Mouse (Mus musculus) kidney, embryonic 15.5 days (tissue): Measurements from ENCODE around the gene Lcn6. TPM values are rescaled to one million over a fixed set of nuclear protein-coding genes. Genes with fewer than 3 reads are reported as not detected.
"Not testable (repeated sequence)": the region's sequence is repeated elsewhere in the genome, so short reads cannot be mapped to it uniquely, and the experiment has no call there.

Source experiments
- ATAC-seq: fragments of 200-750 bp; cut with Nextera tagmentation; replicated peaks from 2 replicates; pipeline ENCODE4 v1.8.0; 2017; ENCODE audit warnings: moderate TSS enrichment; ENCODE audit not compliant: low FRiP score
- H3K27ac ChIP-seq: fragments of 300-500 bp; sonication (generic); 2 replicates; pipeline ENCODE4 v1.5.1; 2015; ENCODE audit warnings: mild to moderate bottlenecking, inconsistent platforms
- H3K27me3 ChIP-seq: fragments of 300-500 bp; sonication (generic); 2 replicates; pipeline ENCODE4 v1.6.1; 2015; ENCODE audit warnings: inconsistent platforms
- H3K36me3 ChIP-seq: fragments of 300-500 bp; sonication (generic); 2 replicates; pipeline ENCODE4 v1.6.1; 2015; ENCODE audit warnings: inconsistent platforms
- H3K4me1 ChIP-seq: fragments of 300-500 bp; sonication (generic); 2 replicates; pipeline ENCODE4 v1.6.1; 2015; ENCODE audit warnings: inconsistent platforms
- H3K4me2 ChIP-seq: fragments of 300-500 bp; sonication (generic); 2 replicates; pipeline ENCODE4 v1.6.1; 2015; ENCODE audit warnings: moderate library complexity, mild to moderate bottlenecking, inconsistent platforms
- H3K4me3 ChIP-seq: fragments of 300-500 bp; sonication (generic); replicated peaks from 2 replicates; pipeline ENCODE4 v1.5.1; 2015; ENCODE audit warnings: mild to moderate bottlenecking, inconsistent platforms
- H3K9ac ChIP-seq: fragments of 300-500 bp; sonication (generic); 2 replicates; pipeline ENCODE4 v1.6.1; 2015; ENCODE audit warnings: mild to moderate bottlenecking, inconsistent platforms
- H3K9me3 ChIP-seq: fragments of 300-500 bp; sonication (generic); replicated peaks from 2 replicates; pipeline ENCODE4 v1.6.1; 2016; ENCODE audit warnings: inconsistent platforms
- WGBS: fragments of 180-500 bp; shearing (Covaris S2); methylation state at CpG from one replicate; pipeline ENCODE4 v1.1.7; 2015; ENCODE audit warnings: mixed read lengths; 5-methylcytosine and 5-hydroxymethylcytosine counted together
- polyA plus RNA-seq: library from polyadenylated mRNA; unstranded; fragments of >200 nt; fragmentation: Nextera tagmentation; extraction: Ambion mirVana; gene quantifications from 2 replicates; pipeline ENCODE4 v1.2.1, GENCODE M21; 2015

Lcn6 gene
- polyA plus RNA-seq, 1 experiment from 2014 or later: not detected

DNA sequence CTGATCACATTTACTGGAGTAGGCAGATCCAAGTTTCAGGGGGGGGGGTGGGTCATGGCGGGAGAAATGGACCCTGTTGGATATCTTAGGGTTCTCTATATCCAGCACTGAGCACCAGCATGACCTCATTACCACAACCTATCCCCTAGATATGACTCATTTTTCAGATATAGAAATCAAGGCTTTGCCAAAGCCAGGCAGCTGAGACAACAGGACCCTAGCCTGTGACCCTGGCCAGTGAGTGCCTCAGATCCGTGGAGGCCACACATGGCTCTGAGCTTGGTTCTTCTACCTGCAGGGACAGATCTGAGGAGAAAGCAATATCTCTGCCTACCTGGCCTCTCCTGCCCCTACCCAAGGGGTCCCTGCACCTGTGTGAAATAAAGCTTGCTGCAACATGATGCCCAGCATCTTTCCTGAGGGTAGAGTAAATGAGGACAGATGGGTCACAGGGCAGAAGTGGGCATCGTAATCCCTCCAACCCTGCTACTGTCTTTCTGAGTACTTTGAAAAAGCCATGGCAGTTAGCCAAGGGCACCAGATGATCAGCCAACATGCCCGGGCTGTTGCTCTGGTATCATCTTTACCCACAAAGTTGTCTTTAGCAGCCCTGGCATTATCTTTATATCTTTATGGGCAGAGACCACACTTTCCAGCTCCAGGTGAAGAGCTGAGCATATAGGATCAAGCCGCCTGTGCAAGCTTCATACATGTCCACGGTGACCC lies 15.2 kb upstream of the Lcn6 start:
- no peaks in the 10 kb centered on the region for H3K9me3 ChIP-seq
- H3K27ac ChIP-seq: no peak overlapping the region
- H3K4me1 ChIP-seq: no peaks in the 10 kb centered on the region
- H3K4me3 ChIP-seq: no peak overlapping the region
- 85% methylated on average over 6 of the region's 6 CpGs for WGBS
- H3K4me2 ChIP-seq: no peak overlapping the region
- H3K36me3 ChIP-seq: no peaks in the 10 kb centered on the region
- H3K27me3 ChIP-seq: no peaks in the 10 kb centered on the region
- ATAC-seq: no peak
- no peak overlapping the region for H3K9ac ChIP-seq

DNA sequence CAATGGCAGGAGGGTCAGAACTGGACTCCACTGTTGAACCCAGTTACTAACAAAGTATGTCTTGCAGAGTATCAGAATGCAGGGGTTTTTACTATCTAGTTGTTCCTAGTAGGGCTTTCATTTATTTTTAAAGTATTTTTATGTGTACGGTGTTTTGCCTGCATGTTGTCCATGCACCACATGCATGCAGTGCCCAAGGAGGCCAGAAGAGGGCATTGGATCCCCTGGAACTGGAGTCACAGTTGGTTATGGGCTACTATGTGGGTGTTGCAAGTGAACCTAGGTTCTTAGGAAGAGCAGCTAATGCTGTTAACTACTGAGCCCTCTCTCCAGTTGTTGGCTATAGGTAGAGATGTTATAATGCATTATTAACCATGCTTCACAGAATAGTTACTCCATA lies 13.1 kb upstream of the Lcn6 start:
- no peak overlapping the region for H3K27ac ChIP-seq
- no peaks in the 10 kb centered on the region for H3K9me3 ChIP-seq
- no peaks in the 10 kb centered on the region for H3K36me3 ChIP-seq
- H3K9ac ChIP-seq: no peak overlapping the region
- no peaks in the 10 kb centered on the region for H3K4me1 ChIP-seq
- H3K4me2 ChIP-seq: no peak overlapping the region
- 44% methylated on average over 1 of the region's 1 CpGs for WGBS
- H3K4me3 ChIP-seq: no peak overlapping the region
- no peaks in the 10 kb centered on the region for H3K27me3 ChIP-seq
- no peak for ATAC-seq

DNA sequence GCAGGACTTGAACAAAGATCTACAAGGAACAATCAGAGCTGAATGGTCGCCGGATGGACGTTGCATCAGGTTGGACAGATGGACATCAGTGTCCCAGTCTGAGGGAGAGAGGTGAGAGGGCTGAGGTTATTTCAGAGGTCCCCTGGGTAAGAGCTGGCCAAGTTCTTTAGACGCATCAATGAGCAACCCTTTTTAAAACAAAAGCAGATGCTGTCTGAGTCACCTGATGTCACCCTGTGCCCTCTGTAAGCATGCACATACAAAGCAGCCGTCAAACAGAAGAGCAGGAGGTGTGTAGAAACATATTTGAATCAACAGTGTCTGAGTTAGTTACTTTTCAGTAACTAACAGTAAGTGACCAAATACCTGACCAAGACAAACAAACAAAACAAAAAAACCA lies 12.5 kb upstream of the Lcn6 start:
- no peak for ATAC-seq
- Histone ChIP-seq H3K9ac (no peak overlapping the region), H3K4me1 (no peaks in the 10 kb centered on the region), H3K9me3 (no peaks in the 10 kb centered on the region), H3K36me3 (no peaks in the 10 kb centered on the region), H3K4me3 (no peak overlapping the region), H3K27ac (no peak overlapping the region), H3K27me3 (no peaks in the 10 kb centered on the region), H3K4me2 (no peak overlapping the region)
- WGBS: 81% methylated on average over 5 of the region's 5 CpGs

DNA sequence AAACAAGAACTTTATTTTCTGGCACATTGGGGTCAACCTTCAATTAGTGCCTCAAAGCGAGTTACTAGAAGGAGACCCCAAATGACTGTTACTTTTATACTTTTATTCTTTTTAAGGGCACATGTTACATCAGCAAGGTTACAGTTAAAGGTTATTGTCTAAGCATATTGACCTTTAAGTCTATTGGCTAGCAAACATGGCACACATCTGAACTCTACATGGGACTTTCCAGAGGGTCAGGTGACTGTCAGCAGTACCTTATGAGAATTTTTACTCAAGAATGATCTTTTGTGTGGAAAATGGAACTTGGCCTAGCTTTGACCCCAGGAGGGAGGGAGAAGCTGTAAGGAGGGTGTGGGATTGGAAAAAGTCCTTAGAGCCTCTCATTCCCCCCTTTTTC lies 10.1 kb upstream of the Lcn6 start:
- Histone ChIP-seq H3K27me3 (no peaks in the 10 kb centered on the region), H3K36me3 (no peaks in the 10 kb centered on the region), H3K9ac (no peak overlapping the region), H3K27ac (no peak overlapping the region), H3K4me2 (no peak overlapping the region), H3K4me1 (no peaks in the 10 kb centered on the region), H3K4me3 (no peak overlapping the region), H3K9me3 (no peaks in the 10 kb centered on the region)
- no peak for ATAC-seq
- WGBS: 77% methylated on average over 1 of the region's 1 CpGs

DNA sequence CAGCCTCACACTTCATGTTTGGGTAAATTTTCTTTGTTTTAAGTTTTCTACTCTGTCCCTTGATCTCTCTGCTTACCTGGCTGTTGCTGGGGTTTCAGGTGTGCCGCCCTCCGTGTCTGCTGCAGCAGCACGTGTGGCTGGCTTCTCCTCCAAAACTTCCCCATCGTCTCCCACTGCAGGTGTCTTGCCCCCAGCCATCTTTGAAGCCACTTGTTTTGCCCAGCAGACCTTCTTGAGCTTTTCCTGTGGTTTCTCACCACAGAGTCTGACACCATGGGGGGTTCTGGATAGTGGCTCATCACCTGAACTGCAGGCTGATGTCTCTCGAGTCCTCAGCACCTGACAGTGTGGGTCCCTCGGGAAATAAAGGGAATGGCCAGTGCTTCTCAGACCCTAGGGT lies 3.0 kb downstream of the Lcn6 start:
- ATAC-seq: no peak
- Histone ChIP-seq H3K9me3 (no peaks in the 10 kb centered on the region), H3K36me3 (no peaks in the 10 kb centered on the region), H3K4me3 (no peak overlapping the region), H3K27me3 (no peaks in the 10 kb centered on the region), H3K9ac (no peak overlapping the region), H3K4me2 (no peak overlapping the region), H3K4me1 (no peaks in the 10 kb centered on the region), H3K27ac (no peak overlapping the region)
- WGBS: 84% methylated on average over 6 of the region's 6 CpGs

DNA sequence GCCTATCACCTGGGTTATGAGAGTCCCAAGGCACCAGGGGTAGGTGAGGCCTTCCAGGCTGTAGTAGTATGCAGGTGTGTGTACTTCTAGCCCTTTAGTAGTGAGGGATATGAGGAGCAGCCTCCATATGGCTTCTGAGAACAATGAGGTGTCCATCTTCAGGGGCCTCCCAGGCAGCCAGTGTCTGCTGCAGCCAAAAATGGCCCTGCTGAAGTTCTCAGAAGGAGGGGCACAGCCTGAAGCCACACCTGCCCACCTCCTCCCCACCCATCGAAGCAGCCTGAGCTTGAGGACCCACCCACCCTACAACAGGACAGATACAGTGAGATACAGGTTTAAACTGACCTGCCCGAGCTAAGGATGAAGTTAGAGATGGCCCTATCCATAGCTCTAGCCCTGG lies 5.8 kb downstream of the Lcn6 start, which contains the start of gene Lcn10:
TSS of gene Lcn10 (plus strand) at position 301 of the 400 bp plus-strand sequence.
- Histone ChIP-seq H3K4me1 (no peaks in the 10 kb centered on the region), H3K4me3 (no peak within 1 kb of the TSS), H3K4me2 (no peak within 1 kb of the TSS), H3K27ac (no peak within 1 kb of the TSS), H3K9me3 (no peaks in the 10 kb centered on the region), H3K9ac (no peak within 1 kb of the TSS), H3K36me3 (no peaks in the 10 kb centered on the region), H3K27me3 (no peaks in the 10 kb centered on the region)
- no peak for ATAC-seq
- 71% methylated on average over 2 of the region's 2 CpGs for WGBS

DNA sequence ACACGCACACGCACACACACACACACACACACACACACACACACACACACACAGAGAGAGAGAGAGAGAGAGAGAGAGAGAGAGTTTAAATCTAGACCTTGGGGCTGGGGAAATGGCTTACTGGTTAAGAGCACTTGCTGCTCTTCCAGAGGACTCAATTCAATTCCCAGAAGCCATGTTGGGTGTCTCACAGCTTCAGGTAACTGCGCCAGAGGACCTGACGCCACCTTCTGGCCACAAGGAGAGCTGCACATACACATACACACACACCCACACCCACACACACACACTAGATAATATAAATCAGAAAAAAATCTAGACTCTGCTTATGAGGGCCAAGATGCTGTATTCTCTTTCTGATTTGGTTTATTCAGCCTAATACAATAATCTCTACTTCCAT lies 10.4 kb downstream of the Lcn6 start:
- no peak for ATAC-seq
- Histone ChIP-seq H3K9me3 (no peaks in the 10 kb centered on the region), H3K4me2 (no peak overlapping the region), H3K9ac (no peak overlapping the region), H3K27me3 (no peaks in the 10 kb centered on the region), H3K36me3 (no peaks in the 10 kb centered on the region), H3K27ac (no peak overlapping the region), H3K4me1 (no peaks in the 10 kb centered on the region), H3K4me3 (no peak overlapping the region)
- 68% methylated on average over 4 of the region's 4 CpGs for WGBS

DNA sequence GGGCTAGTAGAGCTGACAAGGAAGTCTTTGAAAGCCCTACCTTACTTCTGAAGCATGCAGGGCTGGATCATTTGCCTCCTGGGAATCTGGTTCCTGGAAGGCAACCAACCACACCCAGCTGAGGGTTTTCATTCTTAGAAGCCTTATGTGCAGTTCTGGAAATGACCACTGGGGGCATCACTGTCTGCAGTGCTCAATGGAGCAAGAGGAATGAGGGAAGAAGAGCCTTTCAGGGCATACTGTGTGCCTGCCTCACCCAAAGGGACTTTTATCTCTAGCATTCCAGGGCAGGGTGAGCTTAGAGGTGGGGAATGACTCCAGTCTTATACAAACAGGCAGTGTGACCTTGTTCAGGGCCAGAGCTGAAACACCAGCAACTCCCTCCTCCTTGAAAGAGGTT lies 18.0 kb downstream of the Lcn6 start:
- Histone ChIP-seq H3K9me3 (no peaks in the 10 kb centered on the region), H3K9ac (no peak overlapping the region), H3K4me1 (0 out of 2 replicates have a peak, but pooled peaks cover 2% of the 10 kb centered on the region), H3K4me3 (no peak overlapping the region), H3K36me3 (no peaks in the 10 kb centered on the region), H3K27me3 (no peaks in the 10 kb centered on the region), H3K27ac (no peak overlapping the region), H3K4me2 (no peak overlapping the region)
- ATAC-seq: no peak

DNA sequence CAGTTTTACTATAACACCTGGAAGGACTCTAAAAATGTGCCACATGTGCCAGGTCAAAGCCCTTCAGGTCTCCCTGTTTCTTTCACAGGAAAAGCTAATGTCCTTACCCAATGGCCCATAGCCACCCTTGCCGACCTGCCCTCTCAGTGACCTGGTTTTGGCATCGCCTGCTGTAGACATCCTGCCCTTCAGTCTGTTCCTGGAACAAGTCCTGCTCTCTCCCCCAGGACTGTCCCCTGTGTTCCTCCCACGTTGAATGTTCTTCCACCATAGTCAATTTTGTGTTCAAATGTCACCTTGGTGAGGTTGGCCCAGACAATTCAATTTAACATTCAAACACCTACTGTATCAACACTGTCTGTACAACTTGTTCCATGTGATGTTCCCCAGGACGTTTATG lies 20.4 kb downstream of the Lcn6 start:
- Histone ChIP-seq H3K4me1 (0 out of 2 replicates have a peak, but pooled peaks cover 2% of the 10 kb centered on the region), H3K4me2 (no peak overlapping the region), H3K9ac (no peak overlapping the region), H3K27me3 (no peaks in the 10 kb centered on the region), H3K4me3 (no peak overlapping the region), H3K27ac (no peak overlapping the region), H3K9me3 (no peaks in the 10 kb centered on the region), H3K36me3 (no peaks in the 10 kb centered on the region)
- 28% methylated on average over 4 of the region's 4 CpGs for WGBS
- no peak for ATAC-seq

DNA sequence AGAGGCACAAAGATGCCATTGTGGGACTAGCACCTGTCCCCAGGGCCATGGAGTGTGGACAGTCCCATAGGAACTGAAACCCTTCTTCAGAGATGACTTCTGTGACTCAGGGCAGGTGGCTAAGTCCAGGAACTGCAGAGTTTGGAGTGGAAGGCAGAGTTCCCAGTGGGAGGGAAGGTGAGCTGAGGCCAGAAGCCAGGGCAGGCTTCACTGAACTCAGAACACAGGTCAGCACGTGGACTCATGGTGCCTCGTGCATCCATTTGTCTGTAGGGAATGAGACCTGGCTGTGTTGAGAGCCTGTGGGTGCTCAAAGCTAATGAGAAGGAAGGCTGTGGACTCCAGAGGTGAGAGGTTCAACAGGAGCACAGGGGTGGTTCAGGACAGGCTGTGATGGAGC lies 22.1 kb downstream of the Lcn6 start:
- no peak overlapping the region for H3K4me2 ChIP-seq
- H3K9me3 ChIP-seq: no peaks in the 10 kb centered on the region
- no peak overlapping the region for H3K9ac ChIP-seq
- 68% methylated on average over 2 of the region's 2 CpGs for WGBS
- no peak overlapping the region for H3K27ac ChIP-seq
- 0 out of 2 replicates have a peak, but pooled peaks cover 2% of the 10 kb centered on the region for H3K4me1 ChIP-seq
- no peaks in the 10 kb centered on the region for H3K36me3 ChIP-seq
- ATAC-seq: no peak
- H3K27me3 ChIP-seq: no peaks in the 10 kb centered on the region
- no peak overlapping the region for H3K4me3 ChIP-seq

DNA sequence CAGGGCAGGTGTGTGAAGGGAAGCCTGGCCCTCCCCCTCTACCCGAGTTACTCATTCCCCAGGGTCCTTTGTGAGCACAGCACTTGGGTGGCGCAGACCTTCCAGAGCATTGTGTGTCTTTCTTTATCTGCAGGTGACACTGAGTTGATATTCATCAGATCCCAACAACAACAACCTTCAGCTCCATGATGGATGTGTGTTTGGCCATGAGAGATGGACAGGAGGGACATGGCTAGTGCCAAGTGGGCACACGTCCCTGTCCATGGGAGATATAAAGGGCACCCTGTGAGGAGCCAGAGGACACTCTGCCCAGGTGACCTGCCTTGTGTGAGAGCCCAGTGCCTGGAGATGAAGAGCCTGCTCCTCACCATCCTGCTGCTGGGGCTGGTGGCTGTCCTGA lies 23.2 kb downstream of the Lcn6 start, which contains the start of gene Obp2a:
TSS of gene Obp2a (plus strand) at position 301 of the 400 bp plus-strand sequence.
- not testable (repeated sequence) for H3K4me2 ChIP-seq

DNA sequence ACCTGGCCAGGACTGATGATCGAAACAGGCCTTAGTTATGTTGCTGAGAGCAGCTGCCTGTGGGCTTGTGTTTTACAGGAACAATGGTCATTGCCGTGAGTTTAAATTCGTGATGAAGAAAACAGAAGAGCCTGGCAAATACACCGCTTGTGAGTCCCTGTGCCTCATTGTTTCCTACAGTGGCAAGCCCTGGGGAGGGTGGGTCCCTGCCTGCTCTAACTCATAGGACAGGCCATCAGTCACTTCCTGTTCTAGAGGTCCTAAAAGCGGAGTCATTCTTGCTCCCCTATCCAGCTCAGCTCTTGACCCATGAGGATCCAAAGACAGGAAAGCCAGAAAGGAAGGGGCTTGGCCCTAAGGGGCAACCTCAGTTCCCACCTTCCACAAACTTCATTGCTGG lies 24.4 kb downstream of the Lcn6 start:
- no peak overlapping the region for H3K9ac ChIP-seq
- no peaks in the 10 kb centered on the region for H3K9me3 ChIP-seq
- no peaks in the 10 kb centered on the region for H3K27me3 ChIP-seq
- no peaks in the 10 kb centered on the region for H3K36me3 ChIP-seq
- H3K4me1 ChIP-seq: 0 out of 2 replicates have a peak, but pooled peaks cover 2% of the 10 kb centered on the region
- WGBS: 83% methylated on average over 5 of the region's 5 CpGs
- H3K4me3 ChIP-seq: no peak overlapping the region
- ATAC-seq: no peak
- H3K27ac ChIP-seq: no peak overlapping the region
- no peak overlapping the region for H3K4me2 ChIP-seq

More for the DNA sequence above, 23.2 kb downstream of the Lcn6 start, which contains the start of gene Obp2a:
- H3K4me1 ChIP-seq, ATAC-seq, H3K9ac ChIP-seq, H3K4me3 ChIP-seq, H3K27me3 ChIP-seq, H3K9me3 ChIP-seq, H3K27ac ChIP-seq, H3K36me3 ChIP-seq: not testable (repeated sequence)
- 78% methylated on average over 3 of the region's 3 CpGs for WGBS

DNA sequence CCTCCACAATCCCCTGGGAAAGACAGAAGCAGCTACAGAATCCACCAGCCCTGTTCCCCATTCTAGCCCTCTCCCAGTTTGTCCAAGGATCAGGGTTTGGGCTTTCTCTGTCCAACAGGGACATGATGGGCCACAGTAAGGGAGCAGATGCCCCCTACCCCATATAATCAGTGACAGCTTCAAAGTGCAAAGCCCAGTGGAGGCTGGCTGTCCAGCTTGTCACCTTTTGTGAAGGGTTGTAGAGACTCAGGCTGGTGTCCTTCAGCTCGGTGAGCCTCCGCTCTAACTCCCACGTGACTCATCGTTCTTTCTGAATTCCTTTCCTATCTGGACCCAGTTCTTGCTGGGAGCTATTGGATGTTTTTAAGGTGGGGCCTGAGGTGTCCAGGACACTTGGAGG lies 27.1 kb downstream of the Lcn6 start:
- peaks cover 16% of the 10 kb centered on the region for H3K4me1 ChIP-seq
- 66% methylated on average over 4 of the region's 4 CpGs for WGBS

More for the DNA sequence above, 27.1 kb downstream of the Lcn6 start:
- Histone ChIP-seq H3K9ac (no peak overlapping the region), H3K9me3 (no peaks in the 10 kb centered on the region), H3K4me3 (no peak overlapping the region), H3K27me3 (no peaks in the 10 kb centered on the region), H3K27ac (no peak overlapping the region), H3K36me3 (no peaks in the 10 kb centered on the region), H3K4me2 (no peak overlapping the region)
- no peak for ATAC-seq
